Mouse (Mus musculus) midbrain, postnatal 0 days (tissue): ENCODE data around the gene Zfyve1. TPM values are rescaled to one million over a fixed set of nuclear protein-coding genes. Genes with fewer than 3 reads are reported as not detected.
"Not testable (repeated sequence)": the region's sequence is repeated elsewhere in the genome, so short reads cannot be mapped to it uniquely, and the experiment has no call there.

Source experiments
- ATAC-seq: fragments of 200-750 bp; cut with Nextera tagmentation; 2 replicates; pipeline ENCODE4 v1.8.0; 2017; ENCODE audit warnings: moderate number of reproducible peaks, mild to moderate bottlenecking, moderate TSS enrichment, moderate library complexity; ENCODE audit not compliant: low FRiP score
- DNase-seq: peaks from one replicate; pipeline ENCODE4 v3.0.0-alpha.2; 2015; ENCODE audit warnings: low spot score
- H3K27ac ChIP-seq: fragments of 300-500 bp; sonication (generic); 2 replicates; pipeline ENCODE4 v1.5.1; 2014; ENCODE audit warnings: low read depth, mild to moderate bottlenecking, low read length, mixed read lengths
- H3K27me3 ChIP-seq: fragments of 300-500 bp; sonication (generic); 2 replicates; pipeline ENCODE4 v1.6.1; 2014; ENCODE audit warnings: low read length, control low read depth, mixed read lengths; ENCODE audit not compliant: insufficient read depth
- H3K36me3 ChIP-seq: fragments of 300-500 bp; sonication (generic); 2 replicates; pipeline ENCODE4 v1.6.1; 2014; ENCODE audit warnings: low read length, control low read depth, mixed read lengths; ENCODE audit not compliant: insufficient read depth
- H3K4me1 ChIP-seq: fragments of 300-500 bp; sonication (generic); 2 replicates; pipeline ENCODE4 v1.6.1; 2014; ENCODE audit warnings: mild to moderate bottlenecking, control low read depth, antibody characterized with exemption, low read length, mixed read lengths; ENCODE audit not compliant: insufficient read depth
- H3K4me2 ChIP-seq: fragments of 300-500 bp; sonication (generic); 2 replicates; pipeline ENCODE4 v1.6.1; 2014; ENCODE audit warnings: low read depth, mild to moderate bottlenecking, low read length, mixed read lengths; ENCODE audit not compliant: poor library complexity, severe bottlenecking
- H3K4me3 ChIP-seq: fragments of 300-500 bp; sonication (generic); 2 replicates; pipeline ENCODE4 v1.5.1; 2014; ENCODE audit warnings: low read depth, mild to moderate bottlenecking, low read length, moderate library complexity
- H3K9ac ChIP-seq: fragments of 300-500 bp; sonication (generic); replicated peaks from 2 replicates; pipeline ENCODE4 v1.6.1; 2014; ENCODE audit warnings: mild to moderate bottlenecking, low read length, moderate library complexity, mixed read lengths; ENCODE audit not compliant: poor library complexity, severe bottlenecking
- H3K9me3 ChIP-seq: fragments of 300-500 bp; sonication (generic); 2 replicates; pipeline ENCODE4 v1.6.1; 2016; ENCODE audit warnings: low read length, control low read depth
- CTCF ChIP-seq: IDR thresholded peaks from 2 replicates; pipeline ENCODE4 v1.5.1; 2016; ENCODE audit warnings: antibody characterized with exemption, mild to moderate bottlenecking
- WGBS: fragments of 180-500 bp; shearing (Covaris S2); extraction: QIAGEN DNeasy Blood & Tissue Kit; methylation state at CpG from one replicate; pipeline ENCODE4 v1.1.7; 2014; 5-methylcytosine and 5-hydroxymethylcytosine counted together
- polyA plus RNA-seq: library from polyadenylated mRNA; unstranded; fragments of >200 nt; fragmentation: Nextera tagmentation; extraction: Ambion mirVana; gene quantifications from 2 replicates; pipeline ENCODE4 v1.2.1, GENCODE M21; 2015
- total RNA-seq: library from RNA; depleted of rRNA; stranded (reverse); fragments of >200 nt; gene quantifications from 2 replicates; pipeline ENCODE4 v1.2.3, GENCODE M21; 2014

The Zfyve1 gene
- total and polyA plus RNA-seq, 2 experiments from 2014 or later = 12.9 to 35.7 TPM

DNA sequence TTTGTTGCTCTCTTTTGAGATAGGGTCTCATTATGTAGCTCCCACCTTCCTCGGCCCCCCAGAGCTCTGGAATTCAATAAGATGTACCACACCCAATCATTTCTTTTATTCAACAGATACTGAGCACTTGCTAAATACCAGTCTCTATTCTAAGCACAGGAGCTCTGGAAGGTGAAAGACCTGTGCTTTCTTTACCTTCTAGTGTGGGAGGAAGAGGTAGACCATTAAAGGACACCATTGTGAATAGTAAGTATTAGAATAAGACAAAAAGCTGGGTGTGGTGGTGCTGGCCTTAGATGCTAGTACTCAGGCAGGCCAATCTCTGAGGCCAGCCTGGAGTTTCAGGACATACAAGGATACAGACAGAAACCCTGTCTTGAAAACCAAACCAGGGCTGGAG is 27.3 kb upstream of the Zfyve1 start:
- no peak overlapping the region for H3K4me3 ChIP-seq
- no peak overlapping the region for H3K9ac ChIP-seq
- H3K4me1 ChIP-seq = no peaks in the 10 kb centered on the region
- ATAC-seq (no peak), DNase-seq (no peak)
- 89% methylated on average over 1 of the region's 1 CpGs for WGBS
- no peak overlapping the region for H3K27ac ChIP-seq
- H3K27me3 ChIP-seq = no peaks in the 10 kb centered on the region
- H3K9me3 ChIP-seq = no peaks in the 10 kb centered on the region
- no peak overlapping the region for H3K4me2 ChIP-seq
- no peak for TF ChIP-seq CTCF
- H3K36me3 ChIP-seq = no peaks in the 10 kb centered on the region

DNA sequence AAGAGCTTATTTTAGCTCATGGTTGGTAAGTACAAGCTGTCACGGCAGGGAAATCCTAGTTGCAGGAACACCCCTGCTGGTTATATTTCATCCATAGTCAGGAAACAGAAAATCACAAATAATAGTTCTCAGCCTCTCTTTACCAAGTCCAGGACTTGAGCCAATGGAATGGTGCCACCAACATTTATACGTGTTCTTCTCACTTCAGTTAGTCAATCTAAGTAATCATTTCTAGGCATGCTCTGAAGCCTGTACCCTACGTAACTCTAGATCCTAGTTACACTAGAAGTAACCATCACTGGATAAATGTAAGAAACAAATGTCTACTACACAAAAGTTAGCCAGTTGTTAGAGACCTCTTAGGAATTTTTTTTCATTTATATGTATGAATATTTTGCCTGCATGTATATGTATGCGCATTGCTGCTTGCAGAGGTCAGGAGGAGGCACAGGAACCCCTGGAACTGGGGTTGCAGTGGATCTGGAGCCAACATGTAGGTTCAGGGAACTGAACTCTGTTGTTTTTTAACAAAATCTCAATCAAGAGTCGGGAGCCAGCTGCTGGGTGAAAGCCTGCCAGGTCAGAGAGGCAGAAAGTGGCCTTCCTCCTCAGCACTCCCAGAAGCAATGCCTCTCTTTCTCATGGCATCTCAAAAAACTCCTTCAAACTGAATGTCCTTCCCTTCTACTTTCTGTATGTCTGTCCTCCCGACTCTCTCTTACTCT is 25.2 kb upstream of the Zfyve1 start:
- H3K36me3 ChIP-seq = no peaks in the 10 kb centered on the region
- no peak for DNase-seq
- no peak for TF ChIP-seq CTCF
- no peaks in the 10 kb centered on the region for H3K9me3 ChIP-seq
- no peak overlapping the region for H3K27ac ChIP-seq
- H3K4me3 ChIP-seq = no peak overlapping the region
- H3K9ac ChIP-seq = no peak overlapping the region
- WGBS = 83% methylated on average over 6 of the region's 6 CpGs
- ATAC-seq = no peak
- H3K27me3 ChIP-seq = no peaks in the 10 kb centered on the region
- H3K4me1 ChIP-seq = no peaks in the 10 kb centered on the region
- no peak overlapping the region for H3K4me2 ChIP-seq

DNA sequence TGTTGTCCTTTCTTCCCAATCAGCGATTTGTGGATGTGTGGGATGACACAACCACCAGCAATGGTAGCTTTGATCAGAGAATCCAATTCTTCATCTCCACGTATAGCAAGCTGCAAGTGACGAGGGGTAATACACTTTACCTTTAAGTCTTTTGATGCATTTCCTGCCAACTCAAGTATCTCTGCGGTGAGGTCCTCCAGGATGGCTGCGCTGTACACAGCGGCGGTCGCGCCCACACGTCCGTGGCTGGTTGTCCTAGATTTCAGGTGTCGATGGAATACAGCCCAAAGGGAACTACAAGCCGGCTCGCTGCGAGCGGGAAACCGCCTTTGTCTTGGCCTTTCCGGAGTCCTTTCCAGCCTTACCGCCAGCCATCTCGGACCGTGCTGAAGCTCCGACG is 23.7 kb upstream of the Zfyve1 start:
- H3K27ac ChIP-seq, H3K4me2 ChIP-seq, H3K36me3 ChIP-seq, H3K4me3 ChIP-seq, H3K27me3 ChIP-seq, DNase-seq, H3K4me1 ChIP-seq, H3K9ac ChIP-seq, ATAC-seq, H3K9me3 ChIP-seq: not testable (repeated sequence)
- 67% methylated on average over 23 of the region's 23 CpGs for WGBS

DNA sequence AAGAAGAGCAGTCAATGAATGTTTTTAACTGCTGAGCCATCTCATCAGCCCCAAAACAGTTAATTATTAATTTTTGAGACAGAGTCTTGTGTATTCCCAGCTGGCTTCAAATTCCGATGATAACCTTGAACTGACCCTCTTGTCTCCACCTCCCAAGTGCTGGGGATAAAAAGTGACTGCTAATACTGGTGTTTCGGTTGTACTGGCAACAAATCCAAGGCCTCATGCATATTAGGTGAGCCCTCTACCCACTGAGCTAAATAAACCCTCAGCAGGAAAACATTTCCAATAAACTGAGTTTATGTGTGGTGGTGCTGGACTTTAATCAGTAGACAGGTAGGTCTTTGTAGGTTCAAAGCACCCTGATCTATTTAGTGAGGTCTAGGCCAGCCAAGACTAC is 22.0 kb upstream of the Zfyve1 start:
- H3K9me3 ChIP-seq = no peaks in the 10 kb centered on the region
- no peak overlapping the region for H3K4me2 ChIP-seq
- H3K4me1 ChIP-seq = no peaks in the 10 kb centered on the region
- no peak for ATAC-seq
- no peak overlapping the region for H3K27ac ChIP-seq
- H3K27me3 ChIP-seq = no peaks in the 10 kb centered on the region
- no peak for DNase-seq
- TF ChIP-seq CTCF = no peak
- H3K4me3 ChIP-seq = no peak overlapping the region
- H3K36me3 ChIP-seq = no peaks in the 10 kb centered on the region
- WGBS = 69% methylated on average over 2 of the region's 2 CpGs
- H3K9ac ChIP-seq = no peak overlapping the region

DNA sequence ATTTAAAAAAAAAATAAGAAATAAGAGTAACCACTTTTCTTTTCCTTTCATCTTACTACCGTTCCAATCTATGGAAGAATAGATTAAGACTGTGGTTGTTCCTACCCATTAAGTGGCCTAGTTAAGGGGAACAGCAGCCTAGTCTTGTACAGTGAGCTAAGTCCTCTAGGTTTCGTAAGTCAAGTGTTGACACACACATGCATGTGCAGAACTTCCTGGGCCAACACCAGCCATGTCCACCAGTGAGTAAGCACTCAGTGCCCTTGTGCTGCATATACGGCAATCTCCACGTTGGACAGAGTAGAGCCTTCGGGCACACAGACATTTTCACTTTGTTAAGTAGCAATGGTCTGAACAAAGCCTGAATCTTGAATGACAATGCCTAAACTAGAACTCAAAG is 20.2 kb upstream of the Zfyve1 start:
- no peak for TF ChIP-seq CTCF
- no peak for ATAC-seq
- 94% methylated on average over 5 of the region's 5 CpGs for WGBS
- Histone ChIP-seq H3K27ac (no peak overlapping the region), H3K9me3 (no peaks in the 10 kb centered on the region), H3K9ac (no peak overlapping the region), H3K4me3 (no peak overlapping the region), H3K27me3 (no peaks in the 10 kb centered on the region), H3K36me3 (no peaks in the 10 kb centered on the region), H3K4me1 (no peaks in the 10 kb centered on the region), H3K4me2 (no peak overlapping the region)
- DNase-seq = no peak

DNA sequence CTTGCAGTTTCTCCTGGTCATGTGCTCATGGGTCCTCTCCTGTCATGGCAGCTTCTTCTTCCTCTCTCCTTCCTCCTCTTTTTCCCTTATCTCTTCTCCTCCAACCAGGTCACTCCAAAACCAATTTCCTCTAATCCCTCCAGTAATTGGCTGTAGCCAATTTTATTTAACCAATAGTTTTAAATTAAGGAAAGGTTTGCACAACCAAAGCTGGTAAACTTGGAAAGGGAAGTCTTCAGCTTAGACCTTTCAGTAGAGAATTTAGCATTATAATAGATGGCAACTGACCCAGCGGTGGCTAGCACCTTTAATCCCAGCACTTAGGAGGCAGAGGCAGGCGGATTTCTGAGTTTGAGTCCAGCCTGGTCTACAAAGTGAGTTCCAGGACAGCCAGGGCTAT is 9.4 kb upstream of the Zfyve1 start:
- H3K4me2 ChIP-seq, H3K9me3 ChIP-seq, H3K27ac ChIP-seq, ATAC-seq, H3K36me3 ChIP-seq, H3K4me3 ChIP-seq, H3K4me1 ChIP-seq, H3K9ac ChIP-seq, DNase-seq, H3K27me3 ChIP-seq: not testable (repeated sequence)
- 92% methylated on average over 2 of the region's 2 CpGs for WGBS
